Mouse (Mus musculus) brain, embryonic 14.5 days (tissue): ENCODE results near the gene Sipa1l1.

Experiments used
- CTCF ChIP-seq: fragments of 200-500 bp; IDR thresholded peaks from 2 replicates; pipeline ENCODE4 v1.5.1; 2012; ENCODE audit warnings: inconsistent platforms, mild to moderate bottlenecking, moderate library complexity, borderline replicate concordance; ENCODE audit not compliant: insufficient read depth, insufficient read length; ENCODE audit errors: extremely low read depth
- POLR2A ChIP-seq: fragments of 200-500 bp; IDR thresholded peaks from 2 replicates; pipeline ENCODE4 v1.6.1; 2012; ENCODE audit warnings: mild to moderate bottlenecking, inconsistent platforms, borderline replicate concordance; ENCODE audit not compliant: poor library complexity, insufficient read depth, insufficient read length, severe bottlenecking; ENCODE audit errors: extremely low read depth

DNA sequence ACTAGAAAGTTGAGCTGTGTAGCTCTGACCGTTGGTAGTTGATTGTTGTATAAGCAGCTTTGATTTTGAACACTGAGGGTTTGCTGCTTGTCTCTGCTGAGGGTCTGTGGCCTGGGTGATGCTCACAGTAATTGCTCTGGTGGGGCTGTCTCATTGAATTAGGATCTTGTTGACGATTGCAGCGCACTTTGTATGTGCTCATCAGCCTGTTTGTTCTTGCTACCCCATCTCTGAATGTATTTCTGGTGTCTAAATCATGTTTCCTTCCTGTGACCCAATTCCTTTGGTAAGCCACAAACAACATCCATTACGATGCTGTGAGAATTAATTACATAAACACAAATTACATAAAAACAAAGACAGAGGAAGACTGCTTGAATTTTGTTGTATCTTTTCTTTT, 39.5 kb downstream of the Sipa1l1 start:
- no peak for TF ChIP-seq CTCF
- no peak for TF ChIP-seq POLR2A
